Mouse (Mus musculus): ENCODE measurements around the gene Dnah9. TPM values are rescaled to one million over a fixed set of nuclear protein-coding genes. Genes with fewer than 3 reads are reported as not detected.

The Dnah9 gene
- total and polyA plus RNA-seq, 3 experiments = 0.11 to 0.20 (median 0.13) TPM

DNA sequence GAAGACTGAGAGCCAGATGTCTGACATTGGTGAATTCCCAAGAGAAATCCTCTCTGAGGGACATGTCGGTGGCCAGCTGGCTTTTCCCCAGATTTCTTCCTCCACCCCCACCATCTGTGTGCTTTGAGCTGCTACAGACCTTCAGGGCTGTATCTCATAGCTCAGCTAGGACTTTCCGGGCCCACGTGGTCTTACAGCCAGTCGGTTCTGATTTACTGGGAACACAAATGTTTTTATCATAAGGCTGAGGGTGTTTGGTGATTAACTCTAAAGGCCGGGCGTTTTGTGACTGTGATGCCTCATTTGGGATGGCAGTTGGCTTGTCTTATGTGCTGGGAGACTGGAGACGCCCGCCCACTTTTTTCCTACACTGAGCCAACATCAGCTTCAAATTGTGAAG, 329.4 kb downstream of the Dnah9 start:
- Histone ChIP-seq H3K4me3 (replicated peaks in 1 of 3; ENCODE audit: low read depth in 2 of 3, low read length in 2 of 3, poor library complexity in 1 of 3) (no peak overlapping the region), H3K4me2 (ENCODE audit: insufficient read depth, low read depth, poor library complexity, severe bottlenecking) (no peak overlapping the region), H3K27ac (ENCODE audit: insufficient read depth, low read depth) (no peak overlapping the region), H3K36me3 (replicated peaks in 1 of 2; ENCODE audit: control insufficient read depth in 1 of 2, insufficient read depth in 1 of 2, low read length in 1 of 2) (peaks cover 0 to 19% of the 10 kb centered on the region in 2 experiments), H3K79me2 (replicated peaks; ENCODE audit: control insufficient read depth, extremely low read depth, insufficient read depth, poor library complexity, severe bottlenecking) (no peaks in the 10 kb centered on the region), H3K9me3 (replicated peaks; ENCODE audit: low read length) (no peaks in the 10 kb centered on the region), H3K4me1 (ENCODE audit: control insufficient read depth in 1 of 2, insufficient read depth in 2 of 2) (no peaks in the 10 kb centered on the region), H3K9ac (ENCODE audit: insufficient read depth, low read depth) (no peak overlapping the region), H3K27me3 (replicated peaks) (no peaks in the 10 kb centered on the region)
- in situ Hi-C loops (cut with MboI; ENCODE audit: low pct_ligation_motif_present, low pct_unique_long_range_greater_than_20kb, low sequenced_read_pairs) (no loop called here), dilution Hi-C loops (cut with MboI; ENCODE audit: extremely low pct_ligation_motif_present, extremely low pct_unique_long_range_greater_than_20kb, low sequenced_read_pairs) (no loop called here)
- TF ChIP-seq CTCF (conservative IDR thresholded peaks at IDR 0.05 in 1 of 2, IDR thresholded peaks at IDR 0.05 in 1 of 2; ENCODE audit: low read depth in 2 of 2, low read length in 2 of 2) (no peak), RAD21 (IDR thresholded peaks at IDR 0.05; ENCODE audit: low read depth, low read length) (no peak), NELFE (IDR thresholded peaks at IDR 0.05; ENCODE audit: low read depth, low read length) (no peak), TCF12 (IDR thresholded peaks at IDR 0.05; ENCODE audit: low read depth, low read length) (no peak), JUN (IDR thresholded peaks at IDR 0.05; ENCODE audit: insufficient read depth, low read depth, low read length) (no peak), IRF4 (IDR thresholded peaks at IDR 0.05; ENCODE audit: low read depth, low read length) (no peak), HCFC1 (IDR thresholded peaks at IDR 0.05; ENCODE audit: low read depth, low read length) (no peak)
- DNase-seq (ENCODE audit: extremely low read depth) = no peak

GRCm38 (mm10) chr11:65824556-65824955, 343.8 kb downstream of the Dnah9 start:
- H3K27me3 ChIP-seq (replicated peaks) = no peaks in the 10 kb centered on the region
- H3K79me2 ChIP-seq (replicated peaks; ENCODE audit: control insufficient read depth, extremely low read depth, insufficient read depth, poor library complexity, severe bottlenecking) = no peaks in the 10 kb centered on the region
- H3K9ac ChIP-seq (ENCODE audit: insufficient read depth, low read depth) = no peak overlapping the region
- H3K27ac ChIP-seq (ENCODE audit: insufficient read depth, low read depth) = no peak overlapping the region
- H3K4me2 ChIP-seq (ENCODE audit: insufficient read depth, low read depth, poor library complexity, severe bottlenecking) = no peak overlapping the region
- H3K4me1 ChIP-seq (ENCODE audit: control insufficient read depth in 1 of 2, insufficient read depth in 2 of 2) = peaks cover 0 to 7% of the 10 kb centered on the region in 2 experiments; a peak in 1 of 4 replicates
- TF ChIP-seq GABPA (IDR thresholded peaks at IDR 0.05; ENCODE audit: insufficient replicate concordance, low read depth, low read length) (no peak), ZMIZ1 (IDR thresholded peaks at IDR 0.05; ENCODE audit: low read depth, low read length) (no peak), JUN (IDR thresholded peaks at IDR 0.05; ENCODE audit: insufficient read depth, low read depth, low read length) (no peak), CHD1 (IDR thresholded peaks at IDR 0.05; ENCODE audit: low read depth, low read length) (no peak), E2F4 (IDR thresholded peaks at IDR 0.05; ENCODE audit: insufficient replicate concordance, low read depth, low read length) (no peak), USF1 (IDR thresholded peaks at IDR 0.05; ENCODE audit: low read depth, low read length) (no peak), SIN3A (IDR thresholded peaks at IDR 0.05; ENCODE audit: low read length) (no peak), POLR2AphosphoS2 (IDR thresholded peaks at IDR 0.05; ENCODE audit: low read depth, low read length) (no peak), MYC (IDR thresholded peaks at IDR 0.05; ENCODE audit: low read depth, low read length) (no peak), HCFC1 (IDR thresholded peaks at IDR 0.05; ENCODE audit: low read depth, low read length) (no peak), ZC3H11A (IDR thresholded peaks at IDR 0.05; ENCODE audit: low read depth, low read length) (no peak), USF2 (conservative IDR thresholded peaks at IDR 0.05; ENCODE audit: low read depth, low read length) (no peak), ZNF384 (IDR thresholded peaks at IDR 0.05; ENCODE audit: low read depth, low read length) (no peak), MEF2A (IDR thresholded peaks at IDR 0.05; ENCODE audit: borderline replicate concordance, low read depth, low read length) (no peak), ETS1 (conservative IDR thresholded peaks at IDR 0.05; ENCODE audit: low read depth, low read length) (no peak), CHD2 (IDR thresholded peaks at IDR 0.05; ENCODE audit: low read length) (no peak), TBP (conservative IDR thresholded peaks at IDR 0.05; ENCODE audit: low read depth, low read length) (no peak), MAFK (IDR thresholded peaks at IDR 0.05; ENCODE audit: insufficient replicate concordance, low read length) (no peak), KAT2A (IDR thresholded peaks at IDR 0.05; ENCODE audit: insufficient replicate concordance, low read length) (no peak)
- H3K36me3 ChIP-seq (replicated peaks in 1 of 2; ENCODE audit: control insufficient read depth in 1 of 2, insufficient read depth in 1 of 2, low read length in 1 of 2) = peaks cover 51 to 94% of the 10 kb centered on the region in 2 experiments
- in situ Hi-C loops (cut with MboI; ENCODE audit: low pct_ligation_motif_present, low pct_unique_long_range_greater_than_20kb, low sequenced_read_pairs) (no loop called here), dilution Hi-C loops (cut with MboI; ENCODE audit: extremely low pct_ligation_motif_present, extremely low pct_unique_long_range_greater_than_20kb, low sequenced_read_pairs) (no loop called here)
- no peaks in the 10 kb centered on the region for H3K9me3 ChIP-seq (replicated peaks; ENCODE audit: low read length)
- no peak overlapping the region for H3K4me3 ChIP-seq (replicated peaks in 1 of 3; ENCODE audit: low read depth in 2 of 3, low read length in 2 of 3, poor library complexity in 1 of 3)
- DNase-seq (ENCODE audit: extremely low read depth) = no peak
